Mouse (Mus musculus): ENCODE data around the gene Ets2. TPM values are rescaled to one million over a fixed set of nuclear protein-coding genes. Genes with fewer than 3 reads are reported as not detected.

Ets2 gene
- polyA plus RNA-seq, 1 experiment from 2014 or later = 13.5 TPM

DNA sequence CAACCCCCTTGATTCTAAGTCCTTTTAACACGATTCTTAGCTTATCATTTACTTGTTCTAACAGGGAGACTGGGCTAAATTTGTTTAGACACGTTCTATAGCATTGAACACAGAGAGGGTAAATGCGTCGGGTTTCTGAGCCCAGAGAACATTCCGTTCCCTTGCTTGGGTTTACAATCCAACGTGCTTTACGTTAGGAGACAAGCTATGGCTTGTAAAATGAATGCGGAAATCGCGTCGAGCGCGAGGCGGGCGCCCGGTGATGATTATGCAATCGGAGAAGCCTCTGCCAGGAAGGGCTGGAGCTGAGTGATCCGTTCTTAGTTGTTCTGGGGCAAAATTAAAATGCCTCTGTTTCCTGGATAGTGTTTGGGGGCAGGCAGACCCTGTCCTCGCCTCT lies 42.4 kb upstream of the Ets2 start:
- 52% methylated on average over 19 of the region's 19 CpGs for WGBS (ENCODE audit: insufficient replicate concordance)
- H3K9me3 ChIP-seq (ENCODE audit: low read length) = 0 out of 2 replicates have a peak, but pooled peaks cover 2% of the 10 kb centered on the region
- ATAC-seq (peak; percentile 73), DNase-seq (peak; percentile 68)
- H3K9ac ChIP-seq (replicated peaks) = no peak overlapping the region
- H3K4me2 ChIP-seq (ENCODE audit: low read depth, low read length) = 0 out of 2 replicates have a peak overlapping the region, but pooled peaks have one; percentile 7
- no peaks in the 10 kb centered on the region for H3K36me3 ChIP-seq (replicated peaks; ENCODE audit: insufficient read depth, low read length)
- TF ChIP-seq EP300 (IDR thresholded peaks at IDR 0.05; ENCODE audit: low read depth) (peak; percentile 44; the same call in 1 of the 2 replicates), CTCF (IDR thresholded peaks at IDR 0.05; ENCODE audit: low read depth) (no peak)
- peaks cover 2% of the 10 kb centered on the region; the same call in 1 of the 2 replicates for H3K4me1 ChIP-seq (ENCODE audit: insufficient read depth)
- no peaks in the 10 kb centered on the region for H3K27me3 ChIP-seq (ENCODE audit: insufficient read depth, low read length)
- H3K27ac ChIP-seq (ENCODE audit: low read depth) = peak overlapping the region; percentile 79
- no peak overlapping the region for H3K4me3 ChIP-seq (ENCODE audit: low read depth, low read length)

DNA sequence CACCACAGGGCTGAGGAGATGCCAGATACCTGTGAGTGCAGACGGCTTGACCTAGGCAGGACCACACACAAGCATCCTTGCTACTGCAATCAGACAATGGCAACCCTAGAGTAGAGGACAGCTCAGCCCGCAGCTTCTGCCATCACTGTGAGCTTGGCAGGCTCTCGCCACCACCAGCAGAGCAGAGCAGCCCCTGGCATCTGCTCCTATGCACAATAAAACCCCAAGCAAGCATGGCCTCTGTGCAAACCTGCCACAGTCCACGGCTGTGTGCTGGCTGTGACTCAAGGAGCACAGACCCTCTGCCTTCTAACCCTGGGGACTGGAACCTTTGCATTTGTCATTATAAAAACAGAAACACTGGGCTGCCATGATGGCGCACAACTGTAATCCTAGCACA lies 41.0 kb upstream of the Ets2 start:
- Histone ChIP-seq H3K9ac (replicated peaks) (no peak overlapping the region), H3K4me2 (ENCODE audit: low read depth, low read length) (no peak overlapping the region), H3K9me3 (ENCODE audit: low read length) (0 out of 2 replicates have a peak, but pooled peaks cover 2% of the 10 kb centered on the region), H3K27ac (ENCODE audit: low read depth) (no peak overlapping the region), H3K27me3 (ENCODE audit: insufficient read depth, low read length) (no peaks in the 10 kb centered on the region), H3K4me1 (ENCODE audit: insufficient read depth) (peaks cover 2% of the 10 kb centered on the region; the same call in 1 of the 2 replicates), H3K4me3 (ENCODE audit: low read depth, low read length) (no peak overlapping the region), H3K36me3 (replicated peaks; ENCODE audit: insufficient read depth, low read length) (no peaks in the 10 kb centered on the region)
- DNase-seq (no peak), ATAC-seq (no peak)
- TF ChIP-seq CTCF (IDR thresholded peaks at IDR 0.05; ENCODE audit: low read depth) (no peak), EP300 (IDR thresholded peaks at IDR 0.05; ENCODE audit: low read depth) (no peak)
- WGBS (ENCODE audit: insufficient replicate concordance) = 77% methylated on average over 5 of the region's 5 CpGs

DNA sequence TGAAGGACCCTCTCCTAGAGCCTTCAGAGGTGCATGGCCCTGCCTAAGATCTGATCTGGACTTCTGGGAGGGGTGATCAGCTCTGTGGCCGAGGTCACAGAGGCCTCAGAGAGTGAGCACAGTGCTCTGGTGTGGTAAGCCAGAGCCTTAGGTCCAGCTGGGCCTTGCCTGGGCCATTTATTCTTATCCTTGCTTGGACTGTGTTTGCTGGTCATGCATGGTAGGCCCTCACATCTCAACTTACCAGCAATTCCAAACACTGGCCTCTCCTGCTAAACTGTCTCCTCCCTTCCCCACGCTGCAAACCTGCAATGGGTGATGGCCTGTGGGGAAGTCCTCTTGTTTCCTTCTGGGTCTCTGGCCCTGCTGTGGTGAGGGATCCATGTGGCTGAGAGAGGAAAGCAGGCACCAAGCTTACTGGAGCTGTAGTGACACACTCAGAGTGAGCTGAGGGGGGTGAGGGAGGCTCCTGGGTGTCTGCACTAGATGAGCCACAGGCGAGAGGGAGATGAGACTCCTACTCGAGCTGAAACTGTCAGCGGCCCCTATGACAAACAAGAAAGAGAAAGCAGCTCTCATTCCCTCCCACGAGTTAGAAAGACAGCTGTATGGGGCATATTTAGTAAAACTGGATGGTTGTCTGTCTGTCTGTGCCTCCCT lies 36.3 kb upstream of the Ets2 start:
- 50% methylated on average over 6 of the region's 6 CpGs for whole genome bisulfite sequencing (ENCODE audit: insufficient replicate concordance)

DNA sequence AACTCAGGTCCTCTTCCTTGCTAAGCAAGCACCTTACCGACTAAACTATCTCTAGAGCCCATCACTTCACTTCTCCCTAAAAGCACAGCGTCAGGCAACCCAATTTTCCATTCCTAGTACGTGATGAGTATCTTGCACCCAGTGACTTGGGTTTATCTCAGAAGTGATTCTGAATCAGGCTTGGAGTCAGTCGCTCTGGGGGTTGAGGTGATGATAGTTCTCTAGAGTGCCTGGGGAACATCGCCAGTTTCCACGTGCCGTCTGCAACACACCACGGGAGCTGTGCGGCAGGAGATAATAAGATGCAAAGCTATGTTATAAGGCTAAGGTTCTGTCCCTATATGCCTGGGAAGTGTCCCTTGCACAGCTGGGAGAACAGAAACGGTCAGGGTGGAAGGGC lies 35.6 kb upstream of the Ets2 start:
- Histone ChIP-seq H3K9ac (replicated peaks) (no peak overlapping the region), H3K9me3 (ENCODE audit: low read length) (no peaks in the 10 kb centered on the region), H3K4me1 (ENCODE audit: insufficient read depth) (peaks cover 4% of the 10 kb centered on the region; the same call in 1 of the 2 replicates), H3K27ac (ENCODE audit: low read depth) (no peak overlapping the region), H3K27me3 (ENCODE audit: insufficient read depth, low read length) (no peaks in the 10 kb centered on the region), H3K36me3 (replicated peaks; ENCODE audit: insufficient read depth, low read length) (no peaks in the 10 kb centered on the region), H3K4me2 (ENCODE audit: low read depth, low read length) (no peak overlapping the region), H3K4me3 (ENCODE audit: low read depth, low read length) (no peak overlapping the region)
- TF ChIP-seq EP300 (IDR thresholded peaks at IDR 0.05; ENCODE audit: low read depth) = no peak
- TF ChIP-seq CTCF (IDR thresholded peaks at IDR 0.05; ENCODE audit: low read depth) = no peak
- WGBS (ENCODE audit: insufficient replicate concordance) = 87% methylated on average over 10 of the region's 10 CpGs
- DNase-seq = no peak
- no peak for ATAC-seq

More for the DNA sequence above, 36.3 kb upstream of the Ets2 start:
- Histone ChIP-seq H3K9me3 (ENCODE audit: low read length) (no peaks in the 10 kb centered on the region), H3K27me3 (ENCODE audit: insufficient read depth, low read length) (no peaks in the 10 kb centered on the region), H3K9ac (replicated peaks) (no peak overlapping the region), H3K36me3 (replicated peaks; ENCODE audit: insufficient read depth, low read length) (no peaks in the 10 kb centered on the region), H3K4me3 (ENCODE audit: low read depth, low read length) (no peak overlapping the region), H3K4me2 (ENCODE audit: low read depth, low read length) (no peak overlapping the region), H3K27ac (ENCODE audit: low read depth) (no peak overlapping the region), H3K4me1 (ENCODE audit: insufficient read depth) (peaks cover 4% of the 10 kb centered on the region; the same call in 1 of the 2 replicates)
- no peak for TF ChIP-seq CTCF (IDR thresholded peaks at IDR 0.05; ENCODE audit: low read depth)
- no peak for TF ChIP-seq EP300 (IDR thresholded peaks at IDR 0.05; ENCODE audit: low read depth)
- DNase-seq = no peak
- ATAC-seq = no peak

DNA sequence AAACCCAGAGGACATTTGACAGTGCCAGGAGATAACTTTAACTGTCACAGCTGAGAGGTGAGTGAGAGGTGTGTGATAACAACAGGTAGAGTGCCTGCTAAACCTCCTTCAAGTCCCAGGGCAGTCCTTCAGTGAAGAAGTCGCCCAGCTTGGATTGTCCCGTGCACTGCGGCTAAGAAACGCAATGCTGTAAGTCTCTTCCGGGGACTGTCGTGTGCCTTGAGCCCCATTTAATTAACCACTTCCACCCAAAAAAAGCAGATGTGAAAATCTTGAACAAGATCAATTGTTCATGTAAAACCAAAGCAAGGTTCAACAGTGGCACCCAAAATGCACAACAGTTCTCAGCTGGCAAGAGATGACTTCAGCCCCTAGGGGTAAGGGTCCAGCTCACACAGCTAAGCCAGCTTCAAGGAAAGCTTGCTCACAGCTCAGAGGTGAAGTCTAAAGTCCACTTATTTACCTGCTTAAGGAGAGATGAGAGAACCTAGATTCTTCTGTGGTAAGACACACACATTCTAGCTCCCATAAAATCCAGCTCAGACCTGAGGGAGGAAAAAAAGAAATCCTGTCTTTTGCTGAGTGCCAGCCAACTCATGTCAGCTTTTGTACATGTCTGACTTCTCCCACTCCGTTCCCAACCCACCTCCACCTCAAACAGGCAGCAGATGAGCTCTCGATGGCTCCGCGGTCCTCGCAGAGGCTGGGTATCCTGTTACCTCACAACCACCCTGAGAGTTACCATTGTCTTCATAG lies 34.3 kb upstream of the Ets2 start:
- Histone ChIP-seq H3K9ac (replicated peaks) (no peak overlapping the region), H3K4me2 (ENCODE audit: low read depth, low read length) (no peak overlapping the region), H3K4me3 (ENCODE audit: low read depth, low read length) (no peak overlapping the region), H3K9me3 (ENCODE audit: low read length) (no peaks in the 10 kb centered on the region), H3K27ac (ENCODE audit: low read depth) (no peak overlapping the region), H3K27me3 (ENCODE audit: insufficient read depth, low read length) (no peaks in the 10 kb centered on the region), H3K4me1 (ENCODE audit: insufficient read depth) (peaks cover 4% of the 10 kb centered on the region; the same call in 1 of the 2 replicates), H3K36me3 (replicated peaks; ENCODE audit: insufficient read depth, low read length) (no peaks in the 10 kb centered on the region)
- ATAC-seq = peak; percentile 17; the same call in 1 of the 2 replicates
- no peak for DNase-seq
- 61% methylated on average over 11 of the region's 11 CpGs for WGBS (ENCODE audit: insufficient replicate concordance)
- TF ChIP-seq CTCF (IDR thresholded peaks at IDR 0.05; ENCODE audit: low read depth) = no peak
- no peak for TF ChIP-seq EP300 (IDR thresholded peaks at IDR 0.05; ENCODE audit: low read depth)
